In the genomic region with DNA sequence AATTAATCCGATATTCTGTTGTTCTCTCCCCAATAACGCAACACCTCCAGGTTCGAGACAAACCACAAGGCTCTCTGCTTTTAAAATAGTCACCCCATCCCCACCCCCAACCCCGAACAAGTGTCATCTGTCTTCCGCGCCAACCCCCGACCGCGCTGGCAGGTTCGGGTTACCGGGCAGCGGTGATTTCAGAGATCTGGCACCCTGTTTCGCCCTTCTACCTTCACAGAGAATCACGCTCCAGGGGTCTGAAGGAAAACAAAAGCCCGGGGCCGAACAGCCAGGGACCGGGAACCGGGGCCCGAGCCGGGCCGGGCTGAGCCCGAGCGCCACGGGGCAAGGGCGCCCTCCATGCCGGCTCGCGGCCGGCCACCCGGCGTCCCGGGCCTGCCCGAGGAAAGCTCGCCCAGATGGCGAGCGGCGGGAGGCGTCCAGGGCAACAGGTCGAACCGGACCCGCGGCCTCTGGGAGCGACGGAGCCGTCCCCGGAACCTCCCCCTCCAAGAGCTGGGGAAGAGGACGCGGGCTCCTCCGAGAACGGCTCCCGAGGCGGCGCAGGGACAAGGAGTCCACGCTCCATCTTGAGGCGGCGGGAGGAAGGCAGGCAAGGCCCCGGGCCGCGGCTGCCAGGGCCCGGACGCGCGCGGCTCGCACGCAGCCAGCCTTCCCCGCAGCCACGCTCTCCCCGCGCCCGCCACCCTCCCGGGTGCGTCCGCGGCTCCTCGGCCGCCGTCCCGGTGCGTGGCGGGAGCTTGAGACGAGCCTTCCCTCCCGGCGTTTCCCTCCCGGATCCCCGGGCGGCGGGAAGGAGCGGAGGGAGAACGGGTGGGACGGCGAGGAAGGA, we compare ENCODE assay signal across 8 mouse cellular contexts. TPM values are rescaled to one million over a fixed set of nuclear protein-coding genes. Genes with fewer than 3 reads are reported as not detected.
DNase-seq lines count a peak whose midpoint lies in the region; ATAC-seq lines count a peak whose summit lies in the region.

No protein-coding gene starts in this region.

- peak overlapping the region; percentile 95 for H3K4me3 ChIP-seq in hindbrain, embryonic 13.5 days
- H3K4me3 ChIP-seq in limb, embryonic 12.5 days (replicated peaks): peak overlapping the region; percentile 96
- peak overlapping the region; percentile 98 for H3K4me3 ChIP-seq in midbrain, embryonic 12.5 days

- H3K4me1 ChIP-seq in hindbrain, embryonic 13.5 days (replicated peaks): peaks cover 42% of the 10 kb centered on the region
- H3K4me1 ChIP-seq in limb, embryonic 12.5 days (replicated peaks): peaks cover 31% of the 10 kb centered on the region
- peaks cover 27% of the 10 kb centered on the region for H3K4me1 ChIP-seq in midbrain, embryonic 12.5 days

- H3K9ac ChIP-seq in hindbrain, embryonic 13.5 days: peak overlapping the region; percentile 100
- peak overlapping the region; percentile 99 for H3K9ac ChIP-seq in limb, embryonic 12.5 days (replicated peaks)
- peak overlapping the region; percentile 99 for H3K9ac ChIP-seq in midbrain, embryonic 12.5 days (replicated peaks)

- no peaks in the 10 kb centered on the region for H3K27me3 ChIP-seq in hindbrain, embryonic 13.5 days
- H3K27me3 ChIP-seq in limb, embryonic 12.5 days: no peaks in the 10 kb centered on the region
- H3K27me3 ChIP-seq in midbrain, embryonic 12.5 days: no peaks in the 10 kb centered on the region

- peak overlapping the region; percentile 100 for H3K27ac ChIP-seq in hindbrain, embryonic 13.5 days
- H3K27ac ChIP-seq in limb, embryonic 12.5 days: peak overlapping the region; percentile 97
- H3K27ac ChIP-seq in midbrain, embryonic 12.5 days (replicated peaks): peak overlapping the region; percentile 99

- peak overlapping the region; percentile 70 for H3K4me2 ChIP-seq in hindbrain, embryonic 13.5 days
- H3K4me2 ChIP-seq in limb, embryonic 12.5 days: peak overlapping the region; percentile 69
- H3K4me2 ChIP-seq in midbrain, embryonic 12.5 days (replicated peaks): peak overlapping the region; percentile 55

- DNase-seq in layer of hippocampus, adult 8-10 months (ENCODE audit: low spot score in 2 of 2): peak; percentile 15 to 26
- no peak for DNase-seq in layer of hippocampus, adult 11-12 months (ENCODE audit: low spot score)
- DNase-seq in cerebellum, adult 8-10 months: peak; percentile 72
- DNase-seq in frontal cortex, postnatal 10 days (ENCODE audit: low spot score in 2 of 2): peak; percentile 26 to 56
- DNase-seq in spleen, postnatal 10 days (ENCODE audit: low spot score in 2 of 2): peak; percentile 65 to 78

- peak; percentile 68 for ATAC-seq in hindbrain, embryonic 13.5 days (ENCODE audit: low FRiP score)
- peak; percentile 30; the same call in 1 of the 2 replicates for ATAC-seq in limb, embryonic 12.5 days (ENCODE audit: insufficient number of reproducible peaks, insufficient read depth, low FRiP score, low TSS enrichment, low read depth)
- ATAC-seq in midbrain, embryonic 12.5 days (ENCODE audit: low FRiP score, low read depth): peak; percentile 81

- under 1% methylated on average over 84 of the region's 92 CpGs for WGBS in hindbrain, embryonic 13.5 days
- WGBS in limb, embryonic 12.5 days: under 1% methylated on average over 79 of the region's 92 CpGs
- 1% methylated on average over 79 of the region's 92 CpGs for WGBS in midbrain, embryonic 12.5 days

- no peaks in the 10 kb centered on the region for H3K36me3 ChIP-seq in hindbrain, embryonic 13.5 days
- no peaks in the 10 kb centered on the region for H3K36me3 ChIP-seq in limb, embryonic 12.5 days
- no peaks in the 10 kb centered on the region for H3K36me3 ChIP-seq in midbrain, embryonic 12.5 days

- no peaks in the 10 kb centered on the region for H3K9me3 ChIP-seq in hindbrain, embryonic 13.5 days
- no peaks in the 10 kb centered on the region for H3K9me3 ChIP-seq in limb, embryonic 12.5 days
- H3K9me3 ChIP-seq in midbrain, embryonic 12.5 days: no peaks in the 10 kb centered on the region

RNA-seq across cellular contexts. Expression of a gene that starts 0.8 kb away (rescaled TPM):
- 100 to 1,000 TPM; 125 to 142 (median 126) TPM for total RNA-seq in layer of hippocampus, adult 8-10 months (2022)
- 80.2 and 84.8 TPM in 2 replicates for polyA plus RNA-seq in hindbrain, embryonic 13.5 days (2015; fragmentation: Nextera tagmentation; extraction: Ambion mirVana)
- 51.7 and 51.9 TPM in 2 replicates for polyA plus RNA-seq in limb, embryonic 12.5 days (2016; fragmentation: Nextera tagmentation; extraction: Ambion mirVana)
- 65.7 and 69.8 TPM in 2 replicates for polyA plus RNA-seq in midbrain, embryonic 12.5 days (2016; fragmentation: Nextera tagmentation; extraction: Ambion mirVana)

RNA-seq across cellular contexts. Expression of a gene that starts 37.3 kb away (rescaled TPM):
- total RNA-seq in layer of hippocampus, adult 8-10 months (2022): 10 to 100 TPM; 41.5 to 54.4 (median 50.4) TPM
- polyA plus RNA-seq in hindbrain, embryonic 13.5 days (2015; fragmentation: Nextera tagmentation; extraction: Ambion mirVana): 68.7 and 70.7 TPM in 2 replicates
- 104 and 105 TPM in 2 replicates for polyA plus RNA-seq in limb, embryonic 12.5 days (2016; fragmentation: Nextera tagmentation; extraction: Ambion mirVana)
- 92.4 and 97.3 TPM in 2 replicates for polyA plus RNA-seq in midbrain, embryonic 12.5 days (2016; fragmentation: Nextera tagmentation; extraction: Ambion mirVana)

Comparison
In these comparisons a context has a peak if more than half of its experiments do, and no peak if none do; other contexts are left out.
1. ATAC-seq: peak in every context shown above with its lines; median percentile 81 in midbrain, embryonic 12.5 days; 68 in hindbrain, embryonic 13.5 days; 30 in limb, embryonic 12.5 days.